Mouse (Mus musculus) CD4-positive, CD25-positive, alpha-beta regulatory T cell (primary cell): ENCODE results near the gene Vsx1. TPM values are rescaled to one million over a fixed set of nuclear protein-coding genes. Genes with fewer than 3 reads are reported as not detected.

Experiments
- polyA plus RNA-seq: library from polyadenylated mRNA; unstranded; fragments of 100-300 nt; shearing (Covaris generic); gene quantifications from one replicate; pipeline ENCODE4 v1.2.1, GENCODE M21; 2017

Vsx1 gene
- 0.05 TPM for polyA plus RNA-seq

GRCm38 (mm10) chr2:150689223-150689800, at the start of gene Vsx1:
TSS of gene Vsx1 (minus strand) at chr2:150689360.

DNA sequence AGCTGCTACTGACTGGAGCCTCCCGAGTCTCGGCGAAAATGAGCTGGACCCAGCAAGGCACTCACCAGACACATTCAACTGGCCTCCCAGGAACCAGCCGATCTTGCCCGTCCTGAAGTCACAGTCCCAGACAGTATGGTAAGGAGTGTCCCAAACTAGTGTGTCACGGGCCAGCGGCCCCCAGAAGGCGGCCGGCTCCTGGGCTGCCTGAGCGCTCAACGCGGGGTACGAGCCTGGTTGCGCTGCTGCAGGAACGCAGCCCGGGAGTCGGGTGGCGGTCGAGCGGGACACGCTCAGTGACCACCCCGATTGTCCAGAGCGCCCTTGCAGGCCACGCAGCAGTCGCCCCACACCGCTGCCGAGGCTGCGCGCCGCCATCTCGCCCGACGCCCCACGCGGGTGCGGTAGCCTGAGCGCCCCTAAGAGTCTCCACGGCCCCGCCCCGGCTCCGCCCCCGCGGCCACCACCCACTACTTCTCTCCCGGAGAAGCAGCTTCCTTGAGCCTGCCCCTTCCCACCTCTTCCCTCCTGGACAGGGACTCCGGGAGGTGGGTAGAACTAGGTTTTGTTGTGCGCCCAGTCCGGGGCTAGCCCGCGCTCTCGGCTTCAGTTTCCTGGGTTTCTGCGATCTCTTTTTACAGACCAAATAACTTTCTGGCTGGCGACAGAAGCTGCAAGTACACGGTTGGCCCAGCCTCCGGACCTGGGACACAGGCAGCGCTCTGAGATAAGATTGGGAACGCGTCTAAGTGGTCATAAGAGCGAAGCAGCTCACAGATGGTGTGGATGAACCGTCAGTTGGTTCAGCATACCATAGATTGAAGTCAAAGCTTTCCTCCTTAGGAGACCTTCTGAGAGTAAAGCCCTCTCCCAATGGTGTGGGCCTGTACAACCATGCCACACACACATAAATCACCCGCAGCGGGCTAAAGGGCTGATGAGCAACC, 21.1 kb downstream of the Vsx1 start, which contains the start of gene Acss1:
Gene Acss1 (minus strand): TSS at position 681 of the 947 bp plus-strand sequence.

Other genes starting within 250 kb of the Vsx1 start
- gene Zfp442, start 237.9 kb downstream of the Vsx1 start, polyA plus RNA-seq: 7.4 TPM
- 0.42 TPM for gene Zfp345, start 204.3 kb downstream of the Vsx1 start, polyA plus RNA-seq
- gene Cst7, start 118.9 kb downstream of the Vsx1 start, polyA plus RNA-seq: 115 TPM
- gene Apmap, start 80.8 kb downstream of the Vsx1 start, polyA plus RNA-seq: 30.5 TPM
- gene Acss1, start 20.9 kb downstream of the Vsx1 start, polyA plus RNA-seq: 52.2 TPM
- 61.2 TPM for gene Entpd6, start 59.7 kb upstream of the Vsx1 start, polyA plus RNA-seq
- gene Pygb, start 97.4 kb upstream of the Vsx1 start, polyA plus RNA-seq: 80.7 TPM
- 76.3 TPM for gene Abhd12, start 215.4 kb upstream of the Vsx1 start, polyA plus RNA-seq
- gene Gins1, start 216.0 kb upstream of the Vsx1 start, polyA plus RNA-seq: 3.4 TPM